Mouse (Mus musculus) embryonic facial prominence, embryonic 11.5 days (tissue): ENCODE data around the gene Slc1a2. TPM values are rescaled to one million over a fixed set of nuclear protein-coding genes. Genes with fewer than 3 reads are reported as not detected.

Source experiments
- ATAC-seq: fragments of 200-750 bp; cut with Nextera tagmentation; replicated peaks from 2 replicates; pipeline ENCODE4 v1.8.0; 2017; ENCODE audit warnings: low read depth; ENCODE audit not compliant: insufficient number of reproducible peaks, low FRiP score, low TSS enrichment
- DNase-seq: peaks from one replicate; pipeline ENCODE4 v3.0.0-alpha.2; 2015; ENCODE audit warnings: low spot score
- H3K27ac ChIP-seq: fragments of 300-500 bp; sonication (generic); replicated peaks from 2 replicates; pipeline ENCODE4 v1.5.1; 2014; ENCODE audit warnings: mild to moderate bottlenecking, low read depth, low read length, control low read depth
- H3K27me3 ChIP-seq: fragments of 300-500 bp; sonication (generic); 2 replicates; pipeline ENCODE4 v1.6.1; 2014; ENCODE audit warnings: mild to moderate bottlenecking, low read length, moderate library complexity, mixed read lengths; ENCODE audit not compliant: control insufficient read depth, insufficient read depth
- H3K36me3 ChIP-seq: fragments of 300-500 bp; sonication (generic); replicated peaks from 2 replicates; pipeline ENCODE4 v1.6.1; 2014; ENCODE audit warnings: low read depth, mild to moderate bottlenecking, low read length, moderate library complexity, mixed read lengths; ENCODE audit not compliant: control insufficient read depth, insufficient read depth
- H3K4me1 ChIP-seq: fragments of 300-500 bp; sonication (generic); 2 replicates; pipeline ENCODE4 v1.6.1; 2014; ENCODE audit warnings: low read length, mixed read lengths; ENCODE audit not compliant: control insufficient read depth, insufficient read depth
- H3K4me2 ChIP-seq: fragments of 300-500 bp; sonication (generic); 2 replicates; pipeline ENCODE4 v1.6.1; 2014; ENCODE audit warnings: low read depth, mild to moderate bottlenecking, control low read depth, low read length, moderate library complexity
- H3K4me3 ChIP-seq: fragments of 300-500 bp; sonication (generic); 2 replicates; pipeline ENCODE4 v1.5.1; 2014; ENCODE audit warnings: low read depth, low read length, control low read depth
- H3K9ac ChIP-seq: fragments of 300-500 bp; sonication (generic); replicated peaks from 2 replicates; pipeline ENCODE4 v1.6.1; 2014; ENCODE audit warnings: mild to moderate bottlenecking, control low read depth, low read length
- H3K9me3 ChIP-seq: fragments of 300-500 bp; sonication (generic); replicated peaks from 2 replicates; pipeline ENCODE4 v1.6.1; 2016; ENCODE audit warnings: mild to moderate bottlenecking, low read length, inconsistent platforms, mixed read lengths; ENCODE audit not compliant: control insufficient read depth
- WGBS: fragments of 180-500 bp; shearing (Covaris S2); extraction: QIAGEN DNeasy Blood & Tissue Kit; methylation state at CpG from one replicate; pipeline ENCODE4 v1.1.7; 2014; 5-methylcytosine and 5-hydroxymethylcytosine counted together
- polyA plus RNA-seq: library from polyadenylated mRNA; unstranded; fragments of >200 nt; fragmentation: Nextera tagmentation; extraction: Ambion mirVana; gene quantifications from 2 replicates; pipeline ENCODE4 v1.2.1, GENCODE M21; 2014

Gene Slc1a2
- polyA plus RNA-seq, 1 experiment from 2014 or later = 0.97 TPM

DNA sequence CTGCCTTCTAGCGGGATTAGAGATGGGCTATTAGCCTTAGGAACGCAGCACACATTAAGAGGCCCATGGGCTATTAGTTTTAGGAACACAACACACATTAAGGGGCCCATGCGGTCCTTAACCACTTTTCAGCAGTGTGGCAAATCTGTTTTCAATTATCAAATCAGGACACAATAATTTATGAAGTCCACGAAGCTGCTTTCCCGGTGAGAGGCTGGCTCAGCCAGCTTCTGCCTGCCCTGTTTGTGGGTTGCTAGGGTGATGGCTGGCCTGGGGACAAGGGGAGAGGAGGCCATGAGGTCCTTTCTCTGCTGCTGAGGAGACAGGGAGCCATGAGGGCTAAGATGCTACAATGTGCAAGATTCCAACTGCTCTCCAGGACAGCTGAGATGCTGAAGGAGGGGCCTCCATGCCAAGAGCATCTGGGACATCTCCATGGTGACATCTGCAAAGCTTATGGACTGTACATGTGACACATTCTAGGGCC, 161.8 kb downstream of the Slc1a2 start:
- H3K4me3 ChIP-seq = no peak overlapping the region
- H3K4me1 ChIP-seq = no peaks in the 10 kb centered on the region; the same call in 1 of the 2 replicates
- 34% methylated on average over 5 of the region's 5 CpGs for WGBS
- no peaks in the 10 kb centered on the region for H3K36me3 ChIP-seq
- no peak overlapping the region for H3K4me2 ChIP-seq
- no peaks in the 10 kb centered on the region for H3K9me3 ChIP-seq
- H3K9ac ChIP-seq = no peak overlapping the region
- DNase-seq (peak; percentile 59), ATAC-seq (peak; percentile 44; the same call in 1 of the 2 replicates)
- H3K27ac ChIP-seq = no peak overlapping the region
- H3K27me3 ChIP-seq = no peaks in the 10 kb centered on the region

DNA sequence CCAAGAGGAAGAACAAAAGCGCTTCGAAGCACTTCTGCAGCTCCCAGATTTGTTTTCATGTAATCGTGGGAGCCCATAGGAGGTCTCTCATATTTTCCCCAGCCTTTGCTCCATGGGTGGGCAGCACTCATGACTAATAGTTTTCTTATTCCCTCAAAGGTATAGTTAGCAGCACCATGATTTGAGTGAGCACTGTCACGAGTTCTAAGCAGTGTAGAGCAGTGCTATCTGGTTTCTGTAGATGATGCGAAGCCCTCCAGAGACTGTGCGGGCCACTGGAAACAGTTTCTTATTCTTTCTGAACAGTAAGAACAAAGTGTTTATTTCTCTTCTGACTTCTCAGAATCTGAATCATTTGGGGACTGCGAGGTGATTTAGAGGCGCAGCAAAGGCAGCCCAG, 162.3 kb downstream of the Slc1a2 start:
- 78% methylated on average over 8 of the region's 8 CpGs for WGBS
- Histone ChIP-seq H3K27me3 (no peaks in the 10 kb centered on the region), H3K27ac (no peak overlapping the region), H3K9ac (no peak overlapping the region), H3K9me3 (no peaks in the 10 kb centered on the region), H3K4me1 (no peaks in the 10 kb centered on the region; the same call in 1 of the 2 replicates), H3K4me3 (no peak overlapping the region), H3K36me3 (no peaks in the 10 kb centered on the region), H3K4me2 (no peak overlapping the region)
- DNase-seq (peak; percentile 2), ATAC-seq (no peak)

DNA sequence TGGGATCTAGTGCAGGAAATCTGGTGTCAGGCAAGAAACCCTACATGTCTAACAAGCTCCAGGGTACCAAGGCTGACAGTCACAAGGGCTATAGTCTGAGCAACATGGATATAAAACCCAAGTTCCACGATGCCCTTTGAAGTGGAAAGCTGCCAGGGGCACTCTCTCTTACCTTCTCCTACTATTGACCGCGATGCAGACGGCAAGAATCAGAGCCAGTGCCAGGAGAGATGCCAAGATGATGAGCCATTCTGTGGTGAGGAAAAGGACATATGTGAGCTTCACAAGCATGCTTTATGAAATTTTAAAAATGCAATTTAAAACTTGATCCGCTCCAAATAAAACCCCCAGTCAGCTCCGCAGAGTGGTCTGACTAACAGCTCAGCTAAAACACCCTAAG, 163.6 kb downstream of the Slc1a2 start:
- no peak for ATAC-seq
- H3K4me3 ChIP-seq = no peak overlapping the region
- no peak overlapping the region for H3K27ac ChIP-seq

DNA sequence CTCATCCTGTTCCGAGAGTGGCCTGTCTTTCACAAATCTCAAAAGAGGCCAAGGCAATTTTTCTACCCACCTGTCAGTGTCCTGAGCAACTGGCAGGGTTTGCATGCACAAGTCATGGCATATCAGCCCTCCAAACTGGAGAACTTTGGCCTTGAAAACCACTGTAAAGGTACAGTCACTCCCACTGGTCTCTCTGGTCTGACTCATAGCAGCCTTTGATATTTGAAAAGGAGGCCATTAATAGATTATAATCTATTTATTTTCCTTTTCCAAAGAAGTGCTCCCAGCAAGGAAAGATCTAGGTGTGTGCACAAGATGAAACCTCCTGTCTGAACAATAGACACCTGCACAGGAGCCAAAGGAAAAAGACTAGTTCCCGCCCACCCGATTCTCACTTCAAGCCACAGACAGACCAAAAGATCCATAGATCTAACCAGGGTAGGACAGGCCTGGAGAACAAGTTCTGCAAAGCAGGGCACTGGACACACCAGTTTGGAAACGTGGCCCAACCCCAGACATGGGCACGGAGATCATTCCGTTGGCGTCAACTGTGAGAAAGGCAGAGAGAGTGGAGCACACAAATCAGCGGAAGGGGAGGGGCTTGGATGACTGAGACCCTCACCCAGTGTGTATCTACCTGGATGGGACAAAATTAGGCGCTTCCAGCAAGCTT, 167.6 kb downstream of the Slc1a2 start:
- no peak overlapping the region for H3K9ac ChIP-seq
- no peaks in the 10 kb centered on the region for H3K4me1 ChIP-seq
- no peak overlapping the region for H3K4me2 ChIP-seq
- no peaks in the 10 kb centered on the region for H3K36me3 ChIP-seq
- 88% methylated on average over 9 of the region's 9 CpGs for WGBS
- ATAC-seq = no peak
- no peaks in the 10 kb centered on the region for H3K27me3 ChIP-seq
- H3K27ac ChIP-seq = no peak overlapping the region
- no peak overlapping the region for H3K4me3 ChIP-seq
- no peak for DNase-seq
- no peaks in the 10 kb centered on the region for H3K9me3 ChIP-seq

More for the DNA sequence above, 163.6 kb downstream of the Slc1a2 start:
- WGBS = 91% methylated on average over 6 of the region's 6 CpGs
- H3K36me3 ChIP-seq = no peaks in the 10 kb centered on the region
- no peak overlapping the region for H3K9ac ChIP-seq
- H3K4me1 ChIP-seq = no peaks in the 10 kb centered on the region; the same call in 1 of the 2 replicates
- no peaks in the 10 kb centered on the region for H3K27me3 ChIP-seq
- H3K4me2 ChIP-seq = no peak overlapping the region
- no peaks in the 10 kb centered on the region for H3K9me3 ChIP-seq
- DNase-seq = no peak

DNA sequence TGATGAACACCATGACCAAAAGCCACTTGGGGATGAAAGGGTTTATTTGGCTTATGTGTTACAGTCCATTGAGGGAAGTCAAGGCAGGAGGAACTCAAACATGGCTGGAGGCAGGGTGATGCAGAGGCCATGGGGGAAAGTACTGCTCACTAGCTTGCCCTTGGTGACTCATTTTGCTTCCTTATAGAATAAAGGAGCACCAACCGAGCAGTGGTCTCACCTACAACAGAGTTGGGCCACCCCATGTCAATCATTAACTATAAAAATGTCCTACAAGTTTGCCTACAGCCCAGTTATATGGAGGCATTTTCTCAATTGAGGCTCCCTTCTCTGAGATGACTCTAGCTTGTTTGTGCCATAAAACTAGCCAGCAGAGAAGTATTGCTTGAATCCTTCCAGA, 169.4 kb downstream of the Slc1a2 start:
- no peak for DNase-seq
- no peaks in the 10 kb centered on the region for H3K27me3 ChIP-seq
- WGBS = 77% methylated on average over 1 of the region's 1 CpGs
- no peak overlapping the region for H3K27ac ChIP-seq
- H3K9ac ChIP-seq = no peak overlapping the region
- ATAC-seq = no peak
- H3K36me3 ChIP-seq = no peaks in the 10 kb centered on the region
- H3K4me2 ChIP-seq = no peak overlapping the region
- H3K9me3 ChIP-seq = no peaks in the 10 kb centered on the region
- no peaks in the 10 kb centered on the region for H3K4me1 ChIP-seq
- no peak overlapping the region for H3K4me3 ChIP-seq

DNA sequence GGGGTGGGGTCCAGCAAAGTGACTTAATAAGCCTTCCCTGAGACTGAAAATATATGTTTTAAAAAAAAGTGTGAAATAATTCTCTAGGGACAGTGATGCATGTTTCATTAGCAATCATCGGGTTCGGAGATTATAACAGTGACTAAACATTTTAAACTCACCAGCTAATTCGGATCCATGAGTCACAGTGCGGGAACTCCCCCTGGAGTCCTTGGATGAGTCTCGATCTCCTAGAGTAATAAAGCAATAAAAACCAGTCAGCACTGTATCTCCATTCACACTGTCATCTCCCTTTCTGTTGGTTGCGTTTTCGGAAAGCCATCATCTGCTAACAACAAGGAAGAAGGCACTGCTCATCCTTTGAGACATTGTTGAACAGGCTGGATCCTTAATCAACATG, 169.9 kb downstream of the Slc1a2 start:
- WGBS = 92% methylated on average over 7 of the region's 7 CpGs
- ATAC-seq = no peak
- Histone ChIP-seq H3K4me1 (no peaks in the 10 kb centered on the region), H3K9me3 (no peaks in the 10 kb centered on the region), H3K27me3 (no peaks in the 10 kb centered on the region), H3K4me3 (no peak overlapping the region), H3K27ac (no peak overlapping the region), H3K36me3 (no peaks in the 10 kb centered on the region), H3K9ac (no peak overlapping the region), H3K4me2 (no peak overlapping the region)
- DNase-seq = no peak

DNA sequence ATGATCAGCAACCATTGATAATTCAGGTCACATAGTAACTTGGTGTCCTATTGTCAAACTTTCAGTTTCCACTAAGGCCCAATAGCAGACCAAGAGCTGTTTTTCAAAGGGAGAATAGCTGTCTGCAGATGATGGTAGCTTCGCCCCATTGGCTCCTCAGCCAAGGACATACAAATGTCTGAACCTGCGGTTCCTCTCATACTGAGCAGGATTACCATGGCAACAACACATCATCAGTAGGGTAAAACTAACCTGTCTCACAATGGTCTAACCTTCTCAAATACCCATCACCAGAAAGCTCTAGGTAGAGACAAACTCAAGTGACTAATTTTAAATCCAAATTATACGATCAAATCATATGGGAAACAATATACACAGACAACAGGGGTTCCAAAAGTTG, 170.7 kb downstream of the Slc1a2 start:
- no peaks in the 10 kb centered on the region for H3K27me3 ChIP-seq
- DNase-seq (no peak), ATAC-seq (peak; percentile 87; the same call in 1 of the 2 replicates)
- H3K4me3 ChIP-seq = no peak overlapping the region
- H3K9ac ChIP-seq = no peak overlapping the region
- no peaks in the 10 kb centered on the region for H3K36me3 ChIP-seq
- H3K4me2 ChIP-seq = no peak overlapping the region
- 81% methylated on average over 3 of the region's 3 CpGs for WGBS
- no peak overlapping the region for H3K27ac ChIP-seq
- H3K9me3 ChIP-seq = no peaks in the 10 kb centered on the region
- no peaks in the 10 kb centered on the region for H3K4me1 ChIP-seq

DNA sequence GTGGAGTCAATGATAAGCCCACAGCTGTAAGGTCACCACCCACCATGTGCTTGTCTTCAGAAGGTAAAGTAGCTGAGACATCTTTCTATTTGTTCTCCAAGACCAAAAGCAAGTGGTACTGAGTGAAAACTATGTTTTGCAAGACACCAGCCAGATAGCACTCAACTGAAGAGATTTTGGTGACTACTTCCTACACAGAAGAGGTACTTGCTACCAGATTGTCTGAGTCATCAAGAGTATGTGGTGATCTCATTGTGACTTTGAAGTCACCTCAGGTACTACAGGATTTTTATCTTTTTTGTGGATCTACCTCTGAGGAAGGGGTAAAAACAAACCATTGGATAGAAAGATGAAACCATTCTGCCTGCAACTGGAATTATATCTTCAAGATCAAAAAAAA, 173.1 kb downstream of the Slc1a2 start:
- H3K4me2 ChIP-seq = no peak overlapping the region
- no peak overlapping the region for H3K27ac ChIP-seq
- no peaks in the 10 kb centered on the region for H3K4me1 ChIP-seq
- H3K9ac ChIP-seq = no peak overlapping the region
- H3K4me3 ChIP-seq = no peak overlapping the region
- ATAC-seq = no peak
- DNase-seq = no peak
- H3K27me3 ChIP-seq = no peaks in the 10 kb centered on the region
- no peaks in the 10 kb centered on the region for H3K9me3 ChIP-seq
- H3K36me3 ChIP-seq = no peaks in the 10 kb centered on the region
